Mouse (Mus musculus): ENCODE measurements around the gene Txndc8. TPM values are rescaled to one million over a fixed set of nuclear protein-coding genes. Genes with fewer than 3 reads are reported as not detected.
A peak's percentile ranks its signal among the peaks of the same experiment; 100 is the strongest.

Gene Txndc8
- polyA plus RNA-seq, 1 experiment = not detected

- Histone ChIP-seq H3K4me3 (ENCODE audit: insufficient read depth, low read length) (no peak overlapping the region), H3K27ac (ENCODE audit: insufficient read depth, low read length) (no peak overlapping the region), H3K4me1 (ENCODE audit: control insufficient read depth, insufficient read depth, low read length) (peaks cover 2% of the 10 kb centered on the region; the same call in 1 of the 2 replicates)
- TF ChIP-seq CTCF (IDR thresholded peaks at IDR 0.05; ENCODE audit: extremely low read depth, insufficient read depth, low read length) = no peak
- TF ChIP-seq POLR2A (IDR thresholded peaks at IDR 0.05; ENCODE audit: extremely low read depth, insufficient read depth, low read length) = no peak
These were observed 50.8 kb downstream of the Txndc8 start for GRCm38 (mm10) chr4:57958098-57958497.

GRCm38 (mm10) chr4:57957200-57958085 is 51.5 kb downstream of the Txndc8 start:
- peaks cover 2% of the 10 kb centered on the region; the same call in 1 of the 2 replicates for H3K4me1 ChIP-seq (ENCODE audit: control insufficient read depth, insufficient read depth, low read length)
- TF ChIP-seq POLR2A (IDR thresholded peaks at IDR 0.05; ENCODE audit: extremely low read depth, insufficient read depth, low read length) = no peak
- TF ChIP-seq CTCF (IDR thresholded peaks at IDR 0.05; ENCODE audit: extremely low read depth, insufficient read depth, low read length) = no peak
- peak overlapping the region; percentile 96 for H3K27ac ChIP-seq (ENCODE audit: insufficient read depth, low read length)
- peak overlapping the region; percentile 87; the same call in 1 of the 2 replicates for H3K4me3 ChIP-seq (ENCODE audit: insufficient read depth, low read length)

- no peak for TF ChIP-seq CTCF (IDR thresholded peaks at IDR 0.05; ENCODE audit: extremely low read depth, insufficient read depth, low read length)
- peak; percentile 83 for TF ChIP-seq POLR2A (IDR thresholded peaks at IDR 0.05; ENCODE audit: extremely low read depth, insufficient read depth, low read length)
- Histone ChIP-seq H3K4me3 (ENCODE audit: insufficient read depth, low read length) (peak within 1 kb of the TSS; percentile 87), H3K27ac (ENCODE audit: insufficient read depth, low read length) (peak within 1 kb of the TSS; percentile 96), H3K4me1 (ENCODE audit: control insufficient read depth, insufficient read depth, low read length) (peaks cover 2% of the 10 kb centered on the region; the same call in 1 of the 2 replicates)
These were observed 52.6 kb downstream of the Txndc8 start, which contains the start of gene Txn1 for GRCm38 (mm10) chr4:57956029-57956960. Gene Txn1 (minus strand): TSS chr4:57956411.

- Histone ChIP-seq H3K4me3 (ENCODE audit: insufficient read depth, low read length) (peak overlapping the region; percentile 87), H3K27ac (ENCODE audit: insufficient read depth, low read length) (peak overlapping the region; percentile 55), H3K4me1 (ENCODE audit: control insufficient read depth, insufficient read depth, low read length) (peaks cover 2% of the 10 kb centered on the region; the same call in 1 of the 2 replicates)
- TF ChIP-seq POLR2A (IDR thresholded peaks at IDR 0.05; ENCODE audit: extremely low read depth, insufficient read depth, low read length) (peak; percentile 32; the same call in 1 of the 2 replicates), CTCF (IDR thresholded peaks at IDR 0.05; ENCODE audit: extremely low read depth, insufficient read depth, low read length) (no peak)
These were observed 53.4 kb downstream of the Txndc8 start for GRCm38 (mm10) chr4:57955544-57955958.

- peak overlapping the region; percentile 87 for H3K4me3 ChIP-seq (ENCODE audit: insufficient read depth, low read length)
- H3K27ac ChIP-seq (ENCODE audit: insufficient read depth, low read length) = no peak overlapping the region
- peaks cover 2% of the 10 kb centered on the region; the same call in 1 of the 2 replicates for H3K4me1 ChIP-seq (ENCODE audit: control insufficient read depth, insufficient read depth, low read length)
- TF ChIP-seq CTCF (IDR thresholded peaks at IDR 0.05; ENCODE audit: extremely low read depth, insufficient read depth, low read length) = no peak
- TF ChIP-seq POLR2A (IDR thresholded peaks at IDR 0.05; ENCODE audit: extremely low read depth, insufficient read depth, low read length) = no peak
These were observed 53.9 kb downstream of the Txndc8 start for GRCm38 (mm10) chr4:57954991-57955390.

- no peak overlapping the region for H3K27ac ChIP-seq (ENCODE audit: insufficient read depth, low read length)
- H3K4me1 ChIP-seq (ENCODE audit: control insufficient read depth, insufficient read depth, low read length) = peaks cover 2% of the 10 kb centered on the region; the same call in 1 of the 2 replicates
- H3K4me3 ChIP-seq (ENCODE audit: insufficient read depth, low read length) = peak overlapping the region; percentile 87; the same call in 1 of the 2 replicates
- no peak for TF ChIP-seq CTCF (IDR thresholded peaks at IDR 0.05; ENCODE audit: extremely low read depth, insufficient read depth, low read length)
- TF ChIP-seq POLR2A (IDR thresholded peaks at IDR 0.05; ENCODE audit: extremely low read depth, insufficient read depth, low read length) = no peak
These were observed 54.3 kb downstream of the Txndc8 start for GRCm38 (mm10) chr4:57954580-57954979.

GRCm38 (mm10) chr4:57953796-57954195 is 55.1 kb downstream of the Txndc8 start:
- Histone ChIP-seq H3K4me1 (ENCODE audit: control insufficient read depth, insufficient read depth, low read length) (peaks cover 2% of the 10 kb centered on the region; the same call in 1 of the 2 replicates), H3K4me3 (ENCODE audit: insufficient read depth, low read length) (no peak overlapping the region), H3K27ac (ENCODE audit: insufficient read depth, low read length) (no peak overlapping the region)
- no peak for TF ChIP-seq POLR2A (IDR thresholded peaks at IDR 0.05; ENCODE audit: extremely low read depth, insufficient read depth, low read length)
- TF ChIP-seq CTCF (IDR thresholded peaks at IDR 0.05; ENCODE audit: extremely low read depth, insufficient read depth, low read length) = no peak

- Histone ChIP-seq H3K4me1 (ENCODE audit: control insufficient read depth, insufficient read depth, low read length) (peaks cover 2% of the 10 kb centered on the region; the same call in 1 of the 2 replicates), H3K4me3 (ENCODE audit: insufficient read depth, low read length) (no peak overlapping the region), H3K27ac (ENCODE audit: insufficient read depth, low read length) (no peak overlapping the region)
- TF ChIP-seq POLR2A (IDR thresholded peaks at IDR 0.05; ENCODE audit: extremely low read depth, insufficient read depth, low read length) = no peak
- no peak for TF ChIP-seq CTCF (IDR thresholded peaks at IDR 0.05; ENCODE audit: extremely low read depth, insufficient read depth, low read length)
These were observed 56.0 kb downstream of the Txndc8 start for GRCm38 (mm10) chr4:57952891-57953290.

- TF ChIP-seq POLR2A (IDR thresholded peaks at IDR 0.05; ENCODE audit: extremely low read depth, insufficient read depth, low read length) (no peak), CTCF (IDR thresholded peaks at IDR 0.05; ENCODE audit: extremely low read depth, insufficient read depth, low read length) (no peak)
- Histone ChIP-seq H3K4me3 (ENCODE audit: insufficient read depth, low read length) (no peak overlapping the region), H3K4me1 (ENCODE audit: control insufficient read depth, insufficient read depth, low read length) (peaks cover 2% of the 10 kb centered on the region; the same call in 1 of the 2 replicates), H3K27ac (ENCODE audit: insufficient read depth, low read length) (no peak overlapping the region)
These were observed 56.5 kb downstream of the Txndc8 start for GRCm38 (mm10) chr4:57952416-57952815.

Measured in cortical plate, adult 2 months (tissue).